Mouse (Mus musculus): ENCODE data around the gene Mum1. TPM values are rescaled to one million over a fixed set of nuclear protein-coding genes. Genes with fewer than 3 reads are reported as not detected.

Mum1 gene
- polyA plus RNA-seq, 2 experiments = 50.1 to 91.5 TPM

DNA sequence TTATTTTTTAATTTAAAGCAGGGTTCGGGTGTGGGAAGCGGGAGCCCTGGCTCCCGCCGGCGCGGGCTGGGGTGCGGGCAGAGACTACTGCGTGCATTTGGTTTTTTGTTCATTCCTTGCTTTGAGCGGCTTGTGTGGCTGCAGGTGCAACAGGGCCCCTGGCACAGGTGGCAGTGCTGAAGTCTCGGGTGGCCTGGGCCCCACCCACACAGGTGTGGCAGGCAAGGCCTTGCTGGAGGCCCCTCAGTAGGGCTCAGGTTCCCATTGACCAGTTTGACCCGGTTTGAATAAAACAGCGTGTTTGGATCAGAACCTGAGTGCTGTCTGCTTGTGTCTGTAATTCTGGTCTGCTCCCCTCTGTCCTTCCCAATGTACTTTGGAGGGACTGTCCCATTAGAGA, 61.9 kb downstream of the Mum1 start:
- no peak for ATAC-seq (ENCODE audit: low FRiP score, low read depth)
- peaks cover 59% of the 10 kb centered on the region for H3K36me3 ChIP-seq (ENCODE audit: control insufficient read depth, insufficient read depth, low read length)
- WGBS = 89% methylated on average over 12 of the region's 12 CpGs
- H3K9ac ChIP-seq (ENCODE audit: low read depth, low read length, severe bottlenecking) = no peak overlapping the region
- H3K4me3 ChIP-seq (replicated peaks; ENCODE audit: low read length) = no peak overlapping the region
- no peak overlapping the region for H3K4me2 ChIP-seq (replicated peaks; ENCODE audit: low read depth, low read length, severe bottlenecking)
- TF ChIP-seq POLR2A (IDR thresholded peaks at IDR 0.05; ENCODE audit: borderline replicate concordance, extremely low read depth, insufficient read depth, insufficient read length) = no peak
- DNase-seq (ENCODE audit: low spot score) = no peak
- no peaks in the 10 kb centered on the region for H3K9me3 ChIP-seq (ENCODE audit: control insufficient read depth, low read length)
- H3K27ac ChIP-seq (replicated peaks; ENCODE audit: low read depth, low read length) = no peak overlapping the region
- 0 out of 2 replicates have a peak, but pooled peaks cover under 1% of the 10 kb centered on the region for H3K4me1 ChIP-seq (ENCODE audit: control insufficient read depth, insufficient read depth, low read length)
- no peaks in the 10 kb centered on the region for H3K27me3 ChIP-seq (ENCODE audit: control insufficient read depth, insufficient read depth, low read length)

DNA sequence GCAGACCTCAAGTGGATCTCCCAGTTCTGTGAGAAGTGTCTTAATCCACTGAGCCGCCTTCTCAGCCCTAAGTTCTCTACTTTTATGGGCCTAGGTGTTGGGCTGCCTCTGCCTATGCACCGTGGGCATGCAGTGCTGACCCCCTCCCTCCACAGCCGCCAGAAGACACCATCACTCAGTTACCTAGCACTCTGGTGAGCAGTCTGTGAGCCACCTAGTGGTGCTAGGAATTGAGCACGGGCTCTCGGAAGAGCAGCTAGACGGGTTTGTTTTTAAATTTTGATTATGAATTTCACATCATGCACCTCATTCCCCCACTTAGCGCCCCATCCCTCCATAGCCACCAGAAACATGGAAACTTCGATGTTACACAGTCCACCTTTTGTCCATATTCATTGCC, 62.4 kb downstream of the Mum1 start:
- Histone ChIP-seq H3K27me3 (ENCODE audit: control insufficient read depth, insufficient read depth, low read length) (no peaks in the 10 kb centered on the region), H3K4me2 (replicated peaks; ENCODE audit: low read depth, low read length, severe bottlenecking) (no peak overlapping the region), H3K27ac (replicated peaks; ENCODE audit: low read depth, low read length) (no peak overlapping the region), H3K9ac (ENCODE audit: low read depth, low read length, severe bottlenecking) (no peak overlapping the region), H3K4me1 (ENCODE audit: control insufficient read depth, insufficient read depth, low read length) (peaks cover 5% of the 10 kb centered on the region; the same call in 1 of the 2 replicates), H3K9me3 (ENCODE audit: control insufficient read depth, low read length) (no peaks in the 10 kb centered on the region), H3K36me3 (ENCODE audit: control insufficient read depth, insufficient read depth, low read length) (peaks cover 59% of the 10 kb centered on the region), H3K4me3 (replicated peaks; ENCODE audit: low read length) (no peak overlapping the region)
- no peak for DNase-seq (ENCODE audit: low spot score)
- WGBS = 67% methylated on average over 8 of the region's 8 CpGs
- TF ChIP-seq POLR2A (IDR thresholded peaks at IDR 0.05; ENCODE audit: borderline replicate concordance, extremely low read depth, insufficient read depth, insufficient read length) = no peak
- no peak for ATAC-seq (ENCODE audit: low FRiP score, low read depth)

DNA sequence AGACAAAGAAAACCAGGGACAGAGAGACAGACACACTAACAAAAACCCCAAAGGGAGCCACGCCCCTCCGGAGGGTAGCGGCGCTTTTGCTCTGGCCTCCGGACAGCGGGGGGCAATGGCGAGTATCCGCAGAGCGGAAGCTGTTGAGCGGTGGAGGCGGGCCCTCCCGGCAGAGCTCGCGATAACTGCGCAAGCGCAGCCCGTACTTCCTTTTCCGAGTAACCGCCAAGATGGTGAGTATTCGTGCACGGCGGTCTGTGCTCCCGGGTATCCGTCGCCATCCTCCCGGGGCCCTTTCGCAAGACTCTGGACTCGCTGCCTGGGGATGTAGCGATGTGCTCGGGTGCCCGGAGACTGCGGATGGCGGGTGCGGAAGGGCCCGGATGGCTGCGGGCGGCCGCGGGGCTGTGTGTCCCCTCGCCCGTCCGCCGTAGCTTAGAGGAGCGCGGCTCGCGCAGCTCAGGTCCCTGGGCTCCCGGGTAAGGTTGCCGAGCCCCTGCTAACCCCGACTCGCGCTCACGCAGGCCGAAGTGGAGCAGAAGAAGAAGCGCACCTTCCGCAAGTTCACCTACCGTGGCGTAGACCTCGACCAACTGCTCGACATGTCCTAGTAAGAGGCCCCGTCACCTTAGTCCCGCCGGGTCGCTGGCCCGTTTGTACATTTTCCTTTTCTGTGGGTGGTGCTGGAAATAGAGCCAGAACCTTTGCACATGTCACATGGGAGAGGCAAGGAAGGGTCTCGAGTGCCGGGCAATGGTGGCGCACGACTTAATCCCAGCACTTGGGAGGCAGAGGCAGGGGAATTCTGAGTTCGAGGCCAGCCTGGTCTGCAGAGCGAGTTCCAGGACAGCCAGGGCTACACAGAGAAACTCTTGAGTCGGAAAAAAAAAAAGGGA, 66.3 kb downstream of the Mum1 start, which contains the start of gene Rps15:
Gene Rps15 (plus strand): TSS at position 203 of the 896 bp plus-strand sequence.
- peak within 1 kb of the TSS; percentile 93 for H3K27ac ChIP-seq (replicated peaks; ENCODE audit: low read depth, low read length)
- peak; percentile 78; the same call in 1 of the 2 replicates for TF ChIP-seq POLR2A (IDR thresholded peaks at IDR 0.05; ENCODE audit: borderline replicate concordance, extremely low read depth, insufficient read depth, insufficient read length)
- WGBS = under 1% methylated on average over 66 of the region's 72 CpGs

DNA sequence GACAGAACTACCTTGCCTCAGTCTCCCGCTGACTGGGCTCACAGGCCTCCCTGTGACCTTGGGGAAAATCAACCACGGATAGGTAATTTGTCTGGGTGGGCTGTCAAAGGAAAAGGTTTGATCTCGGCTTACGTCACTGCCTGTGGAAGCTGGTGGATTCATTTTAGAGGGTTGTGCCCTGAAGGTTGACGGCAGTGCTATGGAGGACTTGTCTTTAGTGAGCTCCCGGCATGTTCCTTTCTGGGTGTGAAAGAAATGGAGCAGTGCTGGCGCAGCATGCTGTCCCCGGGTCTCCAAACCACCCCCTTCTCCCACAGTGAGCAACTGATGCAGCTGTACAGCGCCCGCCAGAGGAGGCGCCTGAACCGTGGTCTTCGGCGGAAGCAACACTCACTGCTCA, 67.1 kb downstream of the Mum1 start:
- H3K4me3 ChIP-seq (replicated peaks; ENCODE audit: low read length) = peak overlapping the region; percentile 93
- H3K27ac ChIP-seq (replicated peaks; ENCODE audit: low read depth, low read length) = peak overlapping the region; percentile 93
- peak overlapping the region; percentile 94 for H3K4me2 ChIP-seq (replicated peaks; ENCODE audit: low read depth, low read length, severe bottlenecking)
- WGBS = 29% methylated on average over 14 of the region's 14 CpGs
- peaks cover 2% of the 10 kb centered on the region; the same call in 1 of the 2 replicates for H3K27me3 ChIP-seq (ENCODE audit: control insufficient read depth, insufficient read depth, low read length)
- no peak for TF ChIP-seq POLR2A (IDR thresholded peaks at IDR 0.05; ENCODE audit: borderline replicate concordance, extremely low read depth, insufficient read depth, insufficient read length)
- H3K9me3 ChIP-seq (ENCODE audit: control insufficient read depth, low read length) = no peaks in the 10 kb centered on the region
- H3K36me3 ChIP-seq (ENCODE audit: control insufficient read depth, insufficient read depth, low read length) = peaks cover 31% of the 10 kb centered on the region
- DNase-seq (ENCODE audit: low spot score) (no peak), ATAC-seq (ENCODE audit: low FRiP score, low read depth) (no peak)
- H3K9ac ChIP-seq (ENCODE audit: low read depth, low read length, severe bottlenecking) = peak overlapping the region; percentile 99
- H3K4me1 ChIP-seq (ENCODE audit: control insufficient read depth, insufficient read depth, low read length) = peaks cover 17% of the 10 kb centered on the region

More for the DNA sequence above, 66.3 kb downstream of the Mum1 start, which contains the start of gene Rps15:
- ATAC-seq (ENCODE audit: low FRiP score, low read depth) (peak; percentile 89), DNase-seq (ENCODE audit: low spot score) (peak; percentile 95)
- Histone ChIP-seq H3K36me3 (ENCODE audit: control insufficient read depth, insufficient read depth, low read length) (peaks cover 38% of the 10 kb centered on the region), H3K4me1 (ENCODE audit: control insufficient read depth, insufficient read depth, low read length) (peaks cover 17% of the 10 kb centered on the region), H3K9ac (ENCODE audit: low read depth, low read length, severe bottlenecking) (peak within 1 kb of the TSS; percentile 99), H3K4me3 (replicated peaks; ENCODE audit: low read length) (peak within 1 kb of the TSS; percentile 93), H3K27me3 (ENCODE audit: control insufficient read depth, insufficient read depth, low read length) (no peaks in the 10 kb centered on the region; the same call in 1 of the 2 replicates), H3K9me3 (ENCODE audit: control insufficient read depth, low read length) (no peaks in the 10 kb centered on the region), H3K4me2 (replicated peaks; ENCODE audit: low read depth, low read length, severe bottlenecking) (peak within 1 kb of the TSS; percentile 94)

Small RNA genes lying within 50 kb of the gene (microRNA-seq; reads per million reads assigned to microRNA genes)
- gene Mir6911 = not detected

Other genes with a start within 250 kb of the Mum1 start
- 260 and 379 TPM in 2 replicates for gene Tmem259, start 242.1 kb upstream of the Mum1 start, polyA plus RNA-seq (2012; rRNA removed)
- 24.5 and 25.2 TPM in 2 replicates for gene Tmem259, start 242.1 kb upstream of the Mum1 start, polyA plus RNA-seq (2014; fragmentation: Nextera tagmentation; extraction: Ambion mirVana)
- 133 and 173 TPM in 2 replicates for gene Cnn2, start 237.8 kb upstream of the Mum1 start, polyA plus RNA-seq (2012; rRNA removed)
- 273 and 290 TPM in 2 replicates for gene Cnn2, start 237.8 kb upstream of the Mum1 start, polyA plus RNA-seq (2014; fragmentation: Nextera tagmentation; extraction: Ambion mirVana)
- 6.2 and 8.0 TPM in 2 replicates for gene Abca7, start 229.9 kb upstream of the Mum1 start, polyA plus RNA-seq (2012; rRNA removed)
- 2.2 and 2.4 TPM in 2 replicates for gene Abca7, start 229.9 kb upstream of the Mum1 start, polyA plus RNA-seq (2014; fragmentation: Nextera tagmentation; extraction: Ambion mirVana)
- gene Arhgap45, start 209.8 kb upstream of the Mum1 start, polyA plus RNA-seq (2012; rRNA removed) = 12.8 and 14.4 TPM in 2 replicates
- 3.4 and 5.7 TPM in 2 replicates for gene Arhgap45, start 209.8 kb upstream of the Mum1 start, polyA plus RNA-seq (2014; fragmentation: Nextera tagmentation; extraction: Ambion mirVana)
- 287 and 350 TPM in 2 replicates for gene Polr2e, start 186.6 kb upstream of the Mum1 start, polyA plus RNA-seq (2012; rRNA removed)
- gene Polr2e, start 186.6 kb upstream of the Mum1 start, polyA plus RNA-seq (2014; fragmentation: Nextera tagmentation; extraction: Ambion mirVana) = 247 and 248 TPM in 2 replicates
- gene Gpx4, start 179.3 kb upstream of the Mum1 start, polyA plus RNA-seq (2012; rRNA removed) = 372 and 379 TPM in 2 replicates
- 466 and 493 TPM in 2 replicates for gene Gpx4, start 179.3 kb upstream of the Mum1 start, polyA plus RNA-seq (2014; fragmentation: Nextera tagmentation; extraction: Ambion mirVana)
- 24.9 and 29.5 TPM in 2 replicates for gene Sbno2, start 120.9 kb upstream of the Mum1 start, polyA plus RNA-seq (2012; rRNA removed)
- gene Sbno2, start 120.9 kb upstream of the Mum1 start, polyA plus RNA-seq (2014; fragmentation: Nextera tagmentation; extraction: Ambion mirVana) = 15.3 and 16.8 TPM in 2 replicates
- gene Stk11, start 110.6 kb upstream of the Mum1 start, polyA plus RNA-seq (2012; rRNA removed) = 133 and 147 TPM in 2 replicates
- 30.1 and 32.4 TPM in 2 replicates for gene Stk11, start 110.6 kb upstream of the Mum1 start, polyA plus RNA-seq (2014; fragmentation: Nextera tagmentation; extraction: Ambion mirVana)
- gene Atp5d, start 87.8 kb upstream of the Mum1 start, polyA plus RNA-seq (2012; rRNA removed) = 449 and 577 TPM in 2 replicates
- gene Atp5d, start 87.8 kb upstream of the Mum1 start, polyA plus RNA-seq (2014; fragmentation: Nextera tagmentation; extraction: Ambion mirVana) = 477 TPM in 2 replicates
- 28.9 and 36.0 TPM in 2 replicates for gene Cbarp, start 85.6 kb upstream of the Mum1 start, polyA plus RNA-seq (2012; rRNA removed)
- gene Cbarp, start 85.6 kb upstream of the Mum1 start, polyA plus RNA-seq (2014; fragmentation: Nextera tagmentation; extraction: Ambion mirVana) = 7.5 and 9.3 TPM in 2 replicates
- 108 and 161 TPM in 2 replicates for gene Midn, start 78.2 kb upstream of the Mum1 start, polyA plus RNA-seq (2012; rRNA removed)
- gene Midn, start 78.2 kb upstream of the Mum1 start, polyA plus RNA-seq (2014; fragmentation: Nextera tagmentation; extraction: Ambion mirVana) = 33.4 and 39.6 TPM in 2 replicates
- 286 and 289 TPM in 2 replicates for gene Cirbp, start 60.4 kb upstream of the Mum1 start, polyA plus RNA-seq (2012; rRNA removed)
- gene Cirbp, start 60.4 kb upstream of the Mum1 start, polyA plus RNA-seq (2014; fragmentation: Nextera tagmentation; extraction: Ambion mirVana) = 101 and 106 TPM in 2 replicates
- gene 1600002K03Rik, start 53.5 kb upstream of the Mum1 start, polyA plus RNA-seq (2012; rRNA removed) = 10.9 and 15.5 TPM in 2 replicates
- 8.5 and 12.8 TPM in 2 replicates for gene 1600002K03Rik, start 53.5 kb upstream of the Mum1 start, polyA plus RNA-seq (2014; fragmentation: Nextera tagmentation; extraction: Ambion mirVana)
- gene Efna2, start 47.0 kb upstream of the Mum1 start, polyA plus RNA-seq (2012; rRNA removed) = 41.7 and 67.7 TPM in 2 replicates
- gene Efna2, start 47.0 kb upstream of the Mum1 start, polyA plus RNA-seq (2014; fragmentation: Nextera tagmentation; extraction: Ambion mirVana) = 31.5 and 38.6 TPM in 2 replicates
- gene Ndufs7, start 22.7 kb downstream of the Mum1 start, polyA plus RNA-seq (2012; rRNA removed) = 338 and 449 TPM in 2 replicates
- 349 and 366 TPM in 2 replicates for gene Ndufs7, start 22.7 kb downstream of the Mum1 start, polyA plus RNA-seq (2014; fragmentation: Nextera tagmentation; extraction: Ambion mirVana)
- gene Gamt, start 34.6 kb downstream of the Mum1 start, polyA plus RNA-seq (2012; rRNA removed) = 74.1 and 80.5 TPM in 2 replicates
- gene Gamt, start 34.6 kb downstream of the Mum1 start, polyA plus RNA-seq (2014; fragmentation: Nextera tagmentation; extraction: Ambion mirVana) = 75.7 and 90.8 TPM in 2 replicates
- 243 and 272 TPM in 2 replicates for gene Dazap1, start 35.1 kb downstream of the Mum1 start, polyA plus RNA-seq (2012; rRNA removed)
- gene Dazap1, start 35.1 kb downstream of the Mum1 start, polyA plus RNA-seq (2014; fragmentation: Nextera tagmentation; extraction: Ambion mirVana) = 46.1 and 50.7 TPM in 2 replicates
- gene Rps15, start 66.0 kb downstream of the Mum1 start, polyA plus RNA-seq (2012; rRNA removed) = 3,060 and 3,829 TPM in 2 replicates
- 1,091 and 1,173 TPM in 2 replicates for gene Rps15, start 66.0 kb downstream of the Mum1 start, polyA plus RNA-seq (2014; fragmentation: Nextera tagmentation; extraction: Ambion mirVana)
- gene Apc2, start 69.5 kb downstream of the Mum1 start, polyA plus RNA-seq (2012; rRNA removed) = 2.5 and 3.3 TPM in 2 replicates
- gene Apc2, start 69.5 kb downstream of the Mum1 start, polyA plus RNA-seq (2014; fragmentation: Nextera tagmentation; extraction: Ambion mirVana) = 1.5 and 1.8 TPM in 2 replicates
- 45.1 and 46.7 TPM in 2 replicates for gene 2310011J03Rik, start 94.1 kb downstream of the Mum1 start, polyA plus RNA-seq (2012; rRNA removed)
- gene 2310011J03Rik, start 94.1 kb downstream of the Mum1 start, polyA plus RNA-seq (2014; fragmentation: Nextera tagmentation; extraction: Ambion mirVana) = 45.1 and 46.1 TPM in 2 replicates
- gene Pcsk4, start 103.1 kb downstream of the Mum1 start, polyA plus RNA-seq (2012; rRNA removed) = 7.8 and 10.7 TPM in 2 replicates
- gene Pcsk4, start 103.1 kb downstream of the Mum1 start, polyA plus RNA-seq (2014; fragmentation: Nextera tagmentation; extraction: Ambion mirVana) = 4.2 and 5.9 TPM in 2 replicates
- 3.9 TPM in 2 replicates for gene Reep6, start 103.5 kb downstream of the Mum1 start, polyA plus RNA-seq (2012; rRNA removed)
- 9.9 and 10.5 TPM in 2 replicates for gene Reep6, start 103.5 kb downstream of the Mum1 start, polyA plus RNA-seq (2014; fragmentation: Nextera tagmentation; extraction: Ambion mirVana)
- 16.5 and 21.9 TPM in 2 replicates for gene Adamtsl5, start 122.0 kb downstream of the Mum1 start, polyA plus RNA-seq (2012; rRNA removed)
- gene Adamtsl5, start 122.0 kb downstream of the Mum1 start, polyA plus RNA-seq (2014; fragmentation: Nextera tagmentation; extraction: Ambion mirVana) = 6.5 and 6.7 TPM in 2 replicates
- 1.8 and 1.9 TPM in 2 replicates for gene Plk5, start 130.0 kb downstream of the Mum1 start, polyA plus RNA-seq (2012; rRNA removed)
- gene Plk5, start 130.0 kb downstream of the Mum1 start, polyA plus RNA-seq (2014; fragmentation: Nextera tagmentation; extraction: Ambion mirVana) = 0.48 and 0.88 TPM in 2 replicates
- 44.0 and 60.0 TPM in 2 replicates for gene Mex3d, start 161.2 kb downstream of the Mum1 start, polyA plus RNA-seq (2012; rRNA removed)
- 8.2 and 9.0 TPM in 2 replicates for gene Mex3d, start 161.2 kb downstream of the Mum1 start, polyA plus RNA-seq (2014; fragmentation: Nextera tagmentation; extraction: Ambion mirVana)
- 267 and 270 TPM in 2 replicates for gene Mbd3, start 173.1 kb downstream of the Mum1 start, polyA plus RNA-seq (2012; rRNA removed)
- 196 and 214 TPM in 2 replicates for gene Mbd3, start 173.1 kb downstream of the Mum1 start, polyA plus RNA-seq (2014; fragmentation: Nextera tagmentation; extraction: Ambion mirVana)
- gene Uqcr11, start 180.4 kb downstream of the Mum1 start, polyA plus RNA-seq (2012; rRNA removed) = 572 and 718 TPM in 2 replicates
- gene Uqcr11, start 180.4 kb downstream of the Mum1 start, polyA plus RNA-seq (2014; fragmentation: Nextera tagmentation; extraction: Ambion mirVana) = 617 and 707 TPM in 2 replicates
- 191 and 260 TPM in 2 replicates for gene Tcf3, start 207.2 kb downstream of the Mum1 start, polyA plus RNA-seq (2012; rRNA removed)
- 129 and 147 TPM in 2 replicates for gene Tcf3, start 207.2 kb downstream of the Mum1 start, polyA plus RNA-seq (2014; fragmentation: Nextera tagmentation; extraction: Ambion mirVana)

Data from limb, embryonic 14.5 days (tissue).